Comparison of ENCODE assay signal across 25 mouse cellular contexts in the genomic region with DNA sequence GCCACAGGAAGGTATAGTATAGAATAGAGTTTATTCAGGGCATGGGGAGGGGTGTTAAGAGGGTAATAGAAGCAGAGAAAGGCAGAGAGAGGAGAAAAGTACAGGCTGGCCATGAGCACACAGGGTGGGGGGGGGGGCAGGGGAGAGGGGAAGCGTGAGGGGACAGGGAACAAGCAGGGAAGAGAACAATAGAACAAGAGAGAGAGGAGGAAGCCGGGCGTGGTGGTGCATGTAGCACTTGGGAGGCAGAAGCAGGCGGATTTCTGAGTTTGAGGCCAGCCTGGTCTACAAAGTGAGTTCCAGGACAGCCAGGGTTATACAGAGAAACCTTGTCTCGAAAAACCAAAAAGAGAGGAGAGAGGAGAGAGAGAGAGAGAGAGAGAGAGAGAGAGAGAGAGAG. TPM values are rescaled to one million over a fixed set of nuclear protein-coding genes. Genes with fewer than 3 reads are reported as not detected.
DNase-seq lines count a peak whose midpoint lies in the region; TF ChIP-seq lines count a peak whose summit lies in the region.
"Not testable (repeated sequence)": the region's sequence is repeated elsewhere in the genome, so short reads cannot be mapped to it uniquely, and the experiment has no call there.
"Had no signal": no experiment of that assay in that cellular context is flagged by ENCODE, and none has a peak within 500 bp of the region (broad histone marks: within the 10 kb centered on the region; RNA-seq: fewer than 3 reads in every experiment).

No protein-coding gene starts in this region.

- not testable (repeated sequence) for TF ChIP-seq CTCF in ES-Bruce4 (IDR thresholded peaks at IDR 0.05; ENCODE audit: low read depth, low read length)

- WGBS in forebrain, embryonic 10.5 days: 76% methylated on average over 4 of the region's 5 CpGs
- 63% methylated on average over 5 of the region's 5 CpGs for WGBS in hindbrain, embryonic 10.5 days
- WGBS in midbrain, embryonic 10.5 days: 58% methylated on average over 4 of the region's 5 CpGs

- not testable (repeated sequence) for H3K9me3 ChIP-seq in ES-Bruce4 (replicated peaks; ENCODE audit: control insufficient read depth, insufficient read depth, low read length, poor library complexity, severe bottlenecking); ES-E14 (ENCODE audit: control insufficient read depth, insufficient read depth, low read depth, low read length); forebrain, embryonic 10.5 days; hindbrain, embryonic 10.5 days; midbrain, embryonic 10.5 days (replicated peaks)

- not testable (repeated sequence) for TF ChIP-seq EP300 in ES-Bruce4 (IDR thresholded peaks at IDR 0.05; ENCODE audit: insufficient read depth, low read depth, low read length)

- TF ChIP-seq POLR2A in ES-Bruce4 (IDR thresholded peaks at IDR 0.05; ENCODE audit: insufficient read depth, low read length): not testable (repeated sequence)

- H3K9ac ChIP-seq in ES-Bruce4 (ENCODE audit: low read depth, poor library complexity, severe bottlenecking) (peak overlapping the region; percentile 38), ES-E14 (ENCODE audit: insufficient read depth, low read depth, low read length, poor library complexity, severe bottlenecking) (peak overlapping the region; percentile 72; the same call in 1 of the 2 replicates)

- peak; percentile 78 for DNase-seq in ES-CJ7 (ENCODE audit: low read depth, low spot score)
- not testable (repeated sequence) for DNase-seq in ES-E14 (ENCODE audit: low read depth, low spot score); forebrain, embryonic 10.5 days (ENCODE audit: extremely low spot score, low spot score); hindbrain, embryonic 10.5 days (ENCODE audit: low spot score); midbrain, embryonic 10.5 days (ENCODE audit: low spot score)
- peak; percentile 86 for DNase-seq in R1 (ENCODE audit: low read depth, low spot score)
- DNase-seq in ZHBTc4 (ENCODE audit: low read depth, low spot score): peak; percentile 77

- in situ Hi-C loops in ES-E14 (cut with MboI; ENCODE audit: low sequenced_read_pairs in 2 of 2, unreplicated experiment in 2 of 2): not testable (repeated sequence)

- H3K4me3 ChIP-seq in ES-Bruce4 (ENCODE audit: low read depth, low read length); ES-E14 (ENCODE audit: insufficient read depth in 1 of 2, low read depth in 1 of 2, low read length in 2 of 2, poor library complexity in 1 of 2, severe bottlenecking in 1 of 2); forebrain, embryonic 10.5 days; hindbrain, embryonic 10.5 days; midbrain, embryonic 10.5 days: not testable (repeated sequence)

- H3K27me3 ChIP-seq in ES-Bruce4 (ENCODE audit: control insufficient read depth, insufficient read depth, low read length, poor library complexity, severe bottlenecking): not testable (repeated sequence)
- peaks cover 42% of the 10 kb centered on the region for H3K27me3 ChIP-seq in forebrain, embryonic 10.5 days (ENCODE audit: poor library complexity, severe bottlenecking)
- H3K27me3 ChIP-seq in hindbrain, embryonic 10.5 days (ENCODE audit: insufficient read depth, poor library complexity, severe bottlenecking): peaks cover 17% of the 10 kb centered on the region
- peaks cover 28% of the 10 kb centered on the region for H3K27me3 ChIP-seq in midbrain, embryonic 10.5 days (ENCODE audit: low read depth, poor library complexity, severe bottlenecking)

- not testable (repeated sequence) for H3K36me3 ChIP-seq in ES-Bruce4 (ENCODE audit: control insufficient read depth, insufficient read depth, low read length, poor library complexity, severe bottlenecking); ES-E14 (ENCODE audit: control insufficient read depth, insufficient read depth, low read length, poor library complexity, severe bottlenecking); forebrain, embryonic 10.5 days (replicated peaks); hindbrain, embryonic 10.5 days; midbrain, embryonic 10.5 days

- H3K4me1 ChIP-seq in ES-Bruce4 (ENCODE audit: control insufficient read depth, insufficient read depth, low read length) (peaks cover 11% of the 10 kb centered on the region), ES-E14 (ENCODE audit: control insufficient read depth in 2 of 2, insufficient read depth in 2 of 2, low read length in 2 of 2, poor library complexity in 1 of 2) (peaks cover 20 to 29% of the 10 kb centered on the region in 2 experiments)
- H3K4me1 ChIP-seq in forebrain, embryonic 10.5 days: peaks cover 53% of the 10 kb centered on the region
- H3K4me1 ChIP-seq in hindbrain, embryonic 10.5 days (replicated peaks): peaks cover 58% of the 10 kb centered on the region
- peaks cover 66% of the 10 kb centered on the region for H3K4me1 ChIP-seq in midbrain, embryonic 10.5 days

- H3K27ac ChIP-seq in ES-Bruce4 (ENCODE audit: insufficient read depth, low read length) (peak overlapping the region; percentile 96), ES-E14 (ENCODE audit: insufficient read depth, low read depth, low read length, poor library complexity, severe bottlenecking) (peak overlapping the region; percentile 96)
- H3K27ac ChIP-seq in forebrain, embryonic 10.5 days: peak overlapping the region; percentile 77
- peak overlapping the region; percentile 64; the same call in 1 of the 2 replicates for H3K27ac ChIP-seq in hindbrain, embryonic 10.5 days
- peak overlapping the region; percentile 81 for H3K27ac ChIP-seq in midbrain, embryonic 10.5 days (replicated peaks)

RNA-seq across cellular contexts. Expression of gene F2rl1, which starts 8.1 kb away (rescaled TPM):
- 59.0 and 65.2 TPM in 2 replicates for polyA plus RNA-seq in ES-Bruce4 (2011; ENCODE audit: insufficient read depth, insufficient read length, low read depth, missing spikeins)
- 51.7 and 107 TPM in 2 replicates for total RNA-seq in ES-E14 (2012; rRNA removed)
- polyA plus RNA-seq in forebrain, embryonic 10.5 days (2016; fragmentation: Nextera tagmentation; extraction: Ambion mirVana): 0.16 TPM in 1 of 2 replicates, not detected in the other
- polyA plus RNA-seq in hindbrain, embryonic 10.5 days (2016; fragmentation: Nextera tagmentation; extraction: Ambion mirVana): 0.05 and 0.07 TPM in 2 replicates
- polyA plus RNA-seq in midbrain, embryonic 10.5 days (2016; fragmentation: Nextera tagmentation; extraction: Ambion mirVana): 0.15 and 0.31 TPM in 2 replicates
- total RNA-seq: CH12.LX, MEL had no signal
- polyA plus RNA-seq: C2C12, G1E had no signal

RNA-seq across cellular contexts. Expression of gene S100z, which starts 54.6 kb away (rescaled TPM):
- not detected in 2 replicates for polyA plus RNA-seq in ES-Bruce4 (2011; ENCODE audit: insufficient read depth, insufficient read length, low read depth, missing spikeins)
- total RNA-seq in ES-E14 (2012; rRNA removed): not detected in 2 replicates
- polyA plus RNA-seq in forebrain, embryonic 10.5 days (2016; fragmentation: Nextera tagmentation; extraction: Ambion mirVana): not detected in 2 replicates
- polyA plus RNA-seq in hindbrain, embryonic 10.5 days (2016; fragmentation: Nextera tagmentation; extraction: Ambion mirVana): not detected in 2 replicates
- polyA plus RNA-seq in midbrain, embryonic 10.5 days (2016; fragmentation: Nextera tagmentation; extraction: Ambion mirVana): not detected in 2 replicates
- total RNA-seq: adrenal gland, adult 18-20 months; adrenal gland, adult 2 months; adrenal gland, adult 8-10 months; adrenal gland, postnatal 10 days; adrenal gland, postnatal 14 days; adrenal gland, postnatal 25 days; adrenal gland, postnatal 36 days; adrenal gland, postnatal 4 days; CH12.LX; G1E; MEL had no signal
- polyA plus RNA-seq: activated CD4-positive, CD25-positive, alpha-beta regulatory T cell, adult 4 months; adrenal gland, adult 2 months; brain, embryonic 14.5 days; C2C12; CD4-positive, CD25-positive, alpha-beta regulatory T cell, adult 4 months; cerebellum, adult 2 months; G1E; Patski had no signal

Comparison
In these comparisons a context has a peak if more than half of its experiments do, and no peak if none do; other contexts are left out.
1. RNA of gene F2rl1, which starts 8.1 kb away (polyA plus RNA-seq): 59.0 to 65.2 TPM in ES-Bruce4; 0.16 TPM in forebrain, embryonic 10.5 days, 0.15 to 0.31 TPM in midbrain, embryonic 10.5 days and 0.05 to 0.07 TPM in hindbrain, embryonic 10.5 days; every median in the first group is over 10 times any median in the second.
2. Peak in every context shown above with its lines, with median percentiles within 50 percentile points of each other: H3K27ac ChIP-seq.